Mouse (Mus musculus) liver, embryonic 12.5 days (tissue): ENCODE results near the gene Fra10ac1. TPM values are rescaled to one million over a fixed set of nuclear protein-coding genes. Genes with fewer than 3 reads are reported as not detected.

Experiments
- ATAC-seq: fragments of 200-750 bp; cut with Nextera tagmentation; 2 replicates; pipeline ENCODE4 v1.8.0; 2017; ENCODE audit warnings: moderate number of reproducible peaks, mild to moderate bottlenecking, moderate library complexity
- H3K27ac ChIP-seq: fragments of 300-500 bp; sonication (generic); 2 replicates; pipeline ENCODE4 v1.5.1; 2016; ENCODE audit warnings: mild to moderate bottlenecking
- H3K27me3 ChIP-seq: fragments of 300-500 bp; sonication (generic); replicated peaks from 2 replicates; pipeline ENCODE4 v1.6.1; 2016; ENCODE audit warnings: mild to moderate bottlenecking, moderate library complexity
- H3K36me3 ChIP-seq: fragments of 300-500 bp; sonication (generic); 2 replicates; pipeline ENCODE4 v1.6.1; 2016; ENCODE audit warnings: mild to moderate bottlenecking, moderate library complexity
- H3K4me1 ChIP-seq: fragments of 300-500 bp; sonication (generic); 2 replicates; pipeline ENCODE4 v1.6.1; 2016
- H3K4me2 ChIP-seq: fragments of 300-500 bp; sonication (generic); 2 replicates; pipeline ENCODE4 v1.6.1; 2016; ENCODE audit warnings: mild to moderate bottlenecking, moderate library complexity
- H3K4me3 ChIP-seq: fragments of 300-500 bp; sonication (generic); 2 replicates; pipeline ENCODE4 v1.5.1; 2016; ENCODE audit warnings: mild to moderate bottlenecking, moderate library complexity
- H3K9ac ChIP-seq: fragments of 300-500 bp; sonication (generic); 2 replicates; pipeline ENCODE4 v1.6.1; 2016; ENCODE audit warnings: mild to moderate bottlenecking, moderate library complexity
- H3K9me3 ChIP-seq: fragments of 300-500 bp; sonication (generic); replicated peaks from 2 replicates; pipeline ENCODE4 v1.6.1; 2016; ENCODE audit warnings: mild to moderate bottlenecking, moderate library complexity
- WGBS: fragments of 180-500 bp; shearing (Covaris S2); methylation state at CpG from one replicate; pipeline ENCODE4 v1.1.7; 2016; ENCODE audit not compliant: insufficient replicate concordance; 5-methylcytosine and 5-hydroxymethylcytosine counted together
- polyA plus RNA-seq: library from polyadenylated mRNA; unstranded; fragments of >200 nt; fragmentation: Nextera tagmentation; extraction: Ambion mirVana; gene quantifications from 2 replicates; pipeline ENCODE4 v1.2.1, GENCODE M21; 2016

The Fra10ac1 gene
- polyA plus RNA-seq, 1 experiment from 2014 or later, result 23.5 TPM

- Histone ChIP-seq H3K9me3 (no peaks in the 10 kb centered on the region), H3K27me3 (no peaks in the 10 kb centered on the region), H3K9ac (no peak overlapping the region), H3K4me1 (0 out of 2 replicates have a peak, but pooled peaks cover 3% of the 10 kb centered on the region), H3K27ac (no peak overlapping the region), H3K4me3 (no peak overlapping the region), H3K4me2 (no peak overlapping the region), H3K36me3 (no peaks in the 10 kb centered on the region)
- no peak for ATAC-seq
- 75% methylated on average over 1 of the region's 1 CpGs for WGBS
These were observed 67.7 kb downstream of the Fra10ac1 start for GRCm38 (mm10) chr19:38156243-38156642.

- no peak for ATAC-seq
- 34% methylated on average over 4 of the region's 4 CpGs for WGBS
- H3K36me3 ChIP-seq, result no peaks in the 10 kb centered on the region
- no peaks in the 10 kb centered on the region for H3K4me1 ChIP-seq
- no peak overlapping the region for H3K4me2 ChIP-seq
- H3K27ac ChIP-seq, result no peak overlapping the region
- H3K9ac ChIP-seq, result no peak overlapping the region
- H3K27me3 ChIP-seq, result no peaks in the 10 kb centered on the region
- H3K4me3 ChIP-seq, result no peak overlapping the region
- H3K9me3 ChIP-seq, result no peaks in the 10 kb centered on the region
These were observed 80.2 kb downstream of the Fra10ac1 start for GRCm38 (mm10) chr19:38143540-38144271.

Other genes starting within 250 kb of the Fra10ac1 start
- 0.66 and 0.97 TPM in 2 replicates for gene Myof, start 180.6 kb downstream of the Fra10ac1 start, polyA plus RNA-seq
- gene Cep55, start 169.1 kb downstream of the Fra10ac1 start, polyA plus RNA-seq, result 8.6 and 9.6 TPM in 2 replicates
- gene Ffar4, start 127.1 kb downstream of the Fra10ac1 start, polyA plus RNA-seq, result 0.18 and 0.54 TPM in 2 replicates
- gene Rbp4, start 98.9 kb downstream of the Fra10ac1 start, polyA plus RNA-seq, result 1,432 and 1,434 TPM in 2 replicates
- 3.2 and 3.5 TPM in 2 replicates for gene Pde6c, start 91.4 kb downstream of the Fra10ac1 start, polyA plus RNA-seq
- gene Lgi1, start 40.4 kb upstream of the Fra10ac1 start, polyA plus RNA-seq, result 0.05 TPM in 1 of 2 replicates, not detected in the other
- 7.7 and 8.4 TPM in 2 replicates for gene Slc35g1, start 171.8 kb upstream of the Fra10ac1 start, polyA plus RNA-seq